Mouse (Mus musculus) heart, embryonic 14.5 days (tissue): ENCODE data around the gene Nhej1. TPM values are rescaled to one million over a fixed set of nuclear protein-coding genes. Genes with fewer than 3 reads are reported as not detected.

Experiments used
- ATAC-seq: fragments of 200-750 bp; cut with Nextera tagmentation; 2 replicates; pipeline ENCODE4 v1.8.0; 2017; ENCODE audit warnings: low read depth, moderate TSS enrichment; ENCODE audit not compliant: insufficient number of reproducible peaks, insufficient read depth, low FRiP score
- H3K27ac ChIP-seq, 2 experiments: fragments of 200-500 bp in 1 of 2; fragments of 300-500 bp in 1 of 2; sonication (generic) in 1 of 2; replicated peaks in 1 of 2; 2 replicates each; pipeline ENCODE4 v1.5.1; 2012 to 2014; ENCODE audit warnings: low read depth in 2 of 2, low read length in 2 of 2, control low read depth in 1 of 2, mild to moderate bottlenecking in 1 of 2, mixed read lengths in 1 of 2; ENCODE audit not compliant: control insufficient read depth in 1 of 2, insufficient read depth in 1 of 2
- H3K27me3 ChIP-seq: fragments of 300-500 bp; sonication (generic); 2 replicates; pipeline ENCODE4 v1.6.1; 2014; ENCODE audit warnings: mild to moderate bottlenecking, low read length, control low read depth; ENCODE audit not compliant: control insufficient read depth, insufficient read depth
- H3K36me3 ChIP-seq: fragments of 300-500 bp; sonication (generic); 2 replicates; pipeline ENCODE4 v1.6.1; 2014; ENCODE audit warnings: mild to moderate bottlenecking, control low read depth, low read length, mixed read lengths; ENCODE audit not compliant: control insufficient read depth, insufficient read depth
- H3K4me1 ChIP-seq, 2 experiments: fragments of 200-500 bp in 1 of 2; fragments of 300-500 bp in 1 of 2; sonication (generic) in 1 of 2; 2 replicates each; pipeline ENCODE4 v1.6.1; 2012 to 2014; ENCODE audit warnings: low read length in 2 of 2, control low read depth in 1 of 2, mixed read lengths in 1 of 2; ENCODE audit not compliant: control insufficient read depth in 2 of 2, insufficient read depth in 2 of 2
- H3K4me2 ChIP-seq: fragments of 300-500 bp; sonication (generic); 2 replicates; pipeline ENCODE4 v1.6.1; 2014; ENCODE audit warnings: mild to moderate bottlenecking, low read length
- H3K4me3 ChIP-seq, 2 experiments: fragments of 200-500 bp in 1 of 2; fragments of 300-500 bp in 1 of 2; sonication (generic) in 1 of 2; 2 replicates each; pipeline ENCODE4 v1.5.1; 2012 to 2014; ENCODE audit warnings: low read length in 2 of 2, mild to moderate bottlenecking in 2 of 2, control low read depth in 1 of 2, low read depth in 1 of 2, moderate library complexity in 1 of 2; ENCODE audit not compliant: control insufficient read depth in 1 of 2, insufficient read depth in 1 of 2
- H3K9ac ChIP-seq: fragments of 300-500 bp; sonication (generic); 2 replicates; pipeline ENCODE4 v1.6.1; 2014; ENCODE audit warnings: mild to moderate bottlenecking, low read length
- H3K9me3 ChIP-seq: fragments of 300-500 bp; sonication (generic); 2 replicates; pipeline ENCODE4 v1.6.1; 2016; ENCODE audit warnings: low read length, control low read depth; ENCODE audit not compliant: control insufficient read depth
- WGBS: fragments of 180-500 bp; shearing (Covaris S2); extraction: QIAGEN DNeasy Blood & Tissue Kit; methylation state at CpG from one replicate; pipeline ENCODE4 v1.1.7; 2014; 5-methylcytosine and 5-hydroxymethylcytosine counted together
- polyA plus RNA-seq: library from polyadenylated mRNA; unstranded; fragments of >200 nt; fragmentation: Nextera tagmentation; extraction: Ambion mirVana; gene quantifications from 2 replicates; pipeline ENCODE4 v1.2.1, GENCODE M21; 2014

Gene Nhej1
- polyA plus RNA-seq, 1 experiment from 2014 or later: 7.6 TPM

- 30% methylated on average over 4 of the region's 4 CpGs for WGBS
- H3K9me3 ChIP-seq: no peaks in the 10 kb centered on the region
- H3K9ac ChIP-seq: no peak overlapping the region
- ATAC-seq: no peak
- H3K27me3 ChIP-seq: no peaks in the 10 kb centered on the region
- H3K36me3 ChIP-seq: no peaks in the 10 kb centered on the region
- no peak overlapping the region for H3K27ac ChIP-seq
- H3K4me1 ChIP-seq: no peaks in the 10 kb centered on the region
- no peak overlapping the region for H3K4me2 ChIP-seq
- H3K4me3 ChIP-seq: no peak overlapping the region
Measured at GRCm38 (mm10) chr1:75052091-75052490, 72.9 kb downstream of the Nhej1 start.

GRCm38 (mm10) chr1:75051428-75051827 is 73.6 kb downstream of the Nhej1 start:
- Histone ChIP-seq H3K9me3 (no peaks in the 10 kb centered on the region), H3K9ac (no peak overlapping the region), H3K4me3 (no peak overlapping the region), H3K27me3 (no peaks in the 10 kb centered on the region), H3K27ac (no peak overlapping the region), H3K36me3 (no peaks in the 10 kb centered on the region), H3K4me2 (no peak overlapping the region), H3K4me1 (no peaks in the 10 kb centered on the region)
- no peak for ATAC-seq
- 26% methylated on average over 7 of the region's 7 CpGs for WGBS

- Histone ChIP-seq H3K4me3 (no peak overlapping the region), H3K4me2 (no peak overlapping the region), H3K36me3 (no peaks in the 10 kb centered on the region), H3K27me3 (no peaks in the 10 kb centered on the region), H3K27ac (no peak overlapping the region), H3K9ac (no peak overlapping the region), H3K4me1 (no peaks in the 10 kb centered on the region), H3K9me3 (no peaks in the 10 kb centered on the region)
- ATAC-seq: no peak
- WGBS: 48% methylated on average over 2 of the region's 2 CpGs
Measured at GRCm38 (mm10) chr1:75048571-75048970, 76.4 kb downstream of the Nhej1 start.

DNA sequence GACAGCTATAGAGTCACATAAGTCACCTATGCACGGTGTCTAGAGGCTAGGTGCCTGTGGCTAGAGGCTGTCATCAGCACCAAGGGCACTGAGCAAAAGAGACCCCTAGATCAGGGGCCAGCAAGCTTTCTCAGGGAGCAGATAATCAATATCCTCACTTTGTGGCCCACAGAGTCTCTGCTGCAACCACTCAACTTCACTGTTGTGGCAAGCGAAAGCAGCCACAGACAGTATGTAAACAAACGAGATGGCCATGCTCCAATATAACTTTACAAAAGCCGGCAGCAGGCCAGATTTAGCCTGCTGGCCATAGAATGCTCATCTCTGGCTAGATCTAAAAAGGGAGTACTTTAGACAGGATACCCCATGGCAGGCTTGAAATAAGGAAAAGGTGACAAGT is 77.0 kb downstream of the Nhej1 start:
- WGBS: 61% methylated on average over 4 of the region's 4 CpGs
- Histone ChIP-seq H3K4me3 (no peak overlapping the region), H3K27ac (no peak overlapping the region), H3K36me3 (no peaks in the 10 kb centered on the region), H3K4me2 (no peak overlapping the region), H3K4me1 (no peaks in the 10 kb centered on the region), H3K9ac (no peak overlapping the region), H3K27me3 (no peaks in the 10 kb centered on the region), H3K9me3 (no peaks in the 10 kb centered on the region)
- no peak for ATAC-seq

DNA sequence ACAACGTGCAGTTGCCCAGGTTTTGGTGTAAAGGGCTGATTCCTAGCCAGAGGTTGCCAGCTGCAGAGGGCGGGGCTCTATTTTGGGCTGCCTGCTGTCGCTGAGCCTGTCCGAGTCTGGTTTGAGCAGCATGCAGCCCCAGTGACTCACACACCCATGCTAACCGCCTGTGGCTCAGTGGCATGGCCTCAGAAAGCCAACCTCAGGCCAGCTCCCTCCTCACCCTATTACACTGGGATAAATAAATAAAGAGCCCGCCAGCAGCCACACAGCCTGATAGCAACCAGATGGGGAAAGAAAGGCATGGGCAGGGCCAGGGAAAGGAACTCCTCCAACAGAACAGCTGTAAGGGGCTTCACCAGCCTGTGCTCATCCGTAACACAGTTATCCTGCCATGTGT is 84.6 kb downstream of the Nhej1 start:
- Histone ChIP-seq H3K4me3 (no peak overlapping the region), H3K27ac (no peak overlapping the region), H3K27me3 (no peaks in the 10 kb centered on the region), H3K9me3 (no peaks in the 10 kb centered on the region), H3K9ac (no peak overlapping the region), H3K4me2 (no peak overlapping the region), H3K36me3 (no peaks in the 10 kb centered on the region), H3K4me1 (no peaks in the 10 kb centered on the region)
- WGBS: 34% methylated on average over 7 of the region's 7 CpGs
- no peak for ATAC-seq

DNA sequence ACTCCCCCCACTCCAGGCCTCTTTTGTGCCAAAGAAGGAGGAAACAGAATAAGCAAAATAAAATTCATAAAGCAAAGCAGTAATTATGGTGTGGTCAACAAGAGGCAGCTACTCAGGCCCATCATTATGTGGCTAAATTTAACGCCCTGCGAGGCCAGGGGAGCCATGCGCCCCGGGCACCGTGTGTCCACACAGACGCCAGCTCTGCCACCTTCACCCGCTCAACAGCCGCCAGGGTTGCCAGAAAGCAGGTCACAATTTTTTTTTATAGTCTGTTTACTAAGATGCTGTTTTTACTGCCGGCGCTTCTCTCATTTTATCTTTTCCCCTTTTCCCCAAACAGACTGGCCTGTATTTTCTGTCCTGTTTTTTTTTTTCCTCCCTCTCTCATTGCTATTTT is 93.0 kb downstream of the Nhej1 start:
- WGBS: 90% methylated on average over 10 of the region's 10 CpGs
- ATAC-seq: no peak

DNA sequence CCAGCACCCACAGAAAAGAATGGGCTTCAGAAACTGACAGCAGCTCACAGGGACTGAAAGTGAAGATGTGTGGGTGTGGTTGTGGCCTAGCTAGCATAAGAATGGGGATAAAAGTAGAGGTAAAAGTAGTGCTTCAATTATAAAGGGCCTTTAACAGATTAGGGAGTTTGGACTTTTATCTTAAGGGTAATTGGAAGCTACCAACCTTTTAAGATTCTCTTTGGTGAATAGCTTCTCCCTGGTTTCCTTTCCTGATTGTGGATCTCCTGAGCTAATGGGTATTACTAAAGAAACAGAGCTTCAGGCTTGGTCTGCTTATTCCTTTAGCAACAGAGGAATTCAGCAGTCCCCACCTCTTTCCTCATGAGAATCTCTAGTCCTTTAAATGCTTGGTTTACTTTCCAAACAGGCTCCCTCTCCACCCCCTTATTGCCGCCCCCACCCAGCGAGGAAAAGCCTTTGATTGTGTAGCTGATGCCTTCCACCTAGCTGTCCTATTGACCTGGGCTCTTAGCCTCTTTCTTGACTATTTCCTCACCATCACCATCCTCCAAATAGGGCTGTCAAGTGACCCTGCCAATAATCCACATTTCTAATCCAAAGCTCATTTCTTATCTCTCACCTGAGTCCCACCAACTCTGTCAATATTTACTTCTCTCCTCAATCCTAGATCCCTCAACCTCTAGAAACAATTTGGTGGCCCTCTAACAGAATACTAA is 97.8 kb downstream of the Nhej1 start:
- Histone ChIP-seq H3K4me1 (no peaks in the 10 kb centered on the region; a peak in 1 of 4 replicates), H3K4me3 (no peak overlapping the region), H3K9me3 (no peaks in the 10 kb centered on the region), H3K27me3 (no peaks in the 10 kb centered on the region), H3K4me2 (no peak overlapping the region), H3K27ac (no peak overlapping the region), H3K36me3 (no peaks in the 10 kb centered on the region), H3K9ac (no peak overlapping the region)
- 57% methylated on average over 2 of the region's 2 CpGs for WGBS
- ATAC-seq: no peak

More for the DNA sequence above, 93.0 kb downstream of the Nhej1 start:
- Histone ChIP-seq H3K9me3 (no peaks in the 10 kb centered on the region), H3K36me3 (no peaks in the 10 kb centered on the region), H3K4me1 (no peaks in the 10 kb centered on the region), H3K4me2 (no peak overlapping the region), H3K27ac (no peak overlapping the region), H3K9ac (no peak overlapping the region), H3K4me3 (no peak overlapping the region), H3K27me3 (no peaks in the 10 kb centered on the region)
